Mouse (Mus musculus) lung, postnatal 10 days (tissue): ENCODE results near the gene Tmem219.
"Not testable (repeated sequence)": the region's sequence is repeated elsewhere in the genome, so short reads cannot be mapped to it uniquely, and the experiment has no call there.

Source experiments
- DNase-seq: peaks from one replicate; pipeline ENCODE4 v3.0.0; 2021

The Tmem219 gene

DNA sequence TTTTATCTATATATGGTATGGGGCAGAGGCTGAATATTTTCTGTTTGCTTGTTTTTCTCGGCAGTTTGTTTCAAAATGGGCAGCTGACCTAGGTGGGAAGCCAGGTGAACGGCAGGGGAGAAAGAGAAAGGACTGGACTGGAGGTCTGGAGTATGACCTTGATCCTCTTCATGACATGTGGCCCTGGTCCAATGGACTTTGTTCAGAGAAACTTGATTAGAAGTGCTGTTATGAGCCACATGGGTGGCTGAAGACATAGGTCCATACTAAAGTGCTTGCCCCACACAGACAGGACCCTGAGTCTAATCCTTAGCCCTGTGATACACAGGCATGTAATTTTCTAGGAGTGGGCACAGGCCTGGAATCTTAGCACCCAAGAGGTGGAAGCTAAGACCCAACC is 1.2 kb downstream of the Tmem219 start:
- DNase-seq, result no peak

GRCm38 (mm10) chr7:126919973-126920372 is 2.7 kb downstream of the Tmem219 start:
- no peak for DNase-seq

GRCm38 (mm10) chr7:126918356-126918755 is 4.4 kb downstream of the Tmem219 start:
- DNase-seq, result not testable (repeated sequence)

DNA sequence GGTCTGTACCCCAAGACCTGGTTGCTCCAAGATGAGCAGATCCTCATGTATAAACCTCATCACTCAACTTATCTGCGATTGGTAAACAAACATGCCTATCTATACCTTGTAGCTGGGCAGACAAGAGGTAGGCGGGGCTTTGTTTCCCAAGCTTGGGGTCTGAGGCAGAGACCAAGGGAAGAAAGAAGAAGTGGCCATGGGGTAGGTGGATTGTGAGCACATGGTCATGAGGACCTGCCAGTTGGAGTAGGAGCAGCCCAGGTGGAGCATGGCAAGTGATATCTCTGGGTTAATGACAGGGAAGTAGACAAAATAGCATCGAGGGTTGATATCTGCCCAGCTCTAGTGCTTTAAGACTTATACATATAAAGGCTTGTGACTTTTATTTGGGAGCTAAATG is 7.9 kb downstream of the Tmem219 start:
- no peak for DNase-seq

- DNase-seq, result no peak
Measured at GRCm38 (mm10) chr7:126905590-126905989, 17.1 kb downstream of the Tmem219 start.

DNA sequence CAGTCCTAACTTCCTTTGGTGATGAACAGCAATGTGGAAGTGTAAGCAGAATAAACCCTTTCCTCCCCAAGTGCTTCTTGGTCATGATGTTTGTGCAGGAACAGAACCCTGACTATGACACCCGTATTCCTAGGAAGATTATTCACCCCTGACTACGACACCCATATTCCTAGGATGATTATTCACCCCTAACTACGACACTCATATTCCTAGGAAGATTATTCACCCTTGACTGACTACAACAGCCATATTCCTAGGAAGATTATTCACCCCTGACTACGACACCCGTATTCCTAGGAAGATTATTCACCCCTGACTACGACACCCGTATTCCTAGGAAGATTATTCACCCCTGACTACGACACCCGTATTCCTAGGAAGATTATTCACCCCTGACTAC is 22.9 kb downstream of the Tmem219 start:
- DNase-seq, result not testable (repeated sequence)

GRCm38 (mm10) chr7:126898102-126898990 is 24.4 kb downstream of the Tmem219 start:
- DNase-seq, result peak; percentile 97

DNA sequence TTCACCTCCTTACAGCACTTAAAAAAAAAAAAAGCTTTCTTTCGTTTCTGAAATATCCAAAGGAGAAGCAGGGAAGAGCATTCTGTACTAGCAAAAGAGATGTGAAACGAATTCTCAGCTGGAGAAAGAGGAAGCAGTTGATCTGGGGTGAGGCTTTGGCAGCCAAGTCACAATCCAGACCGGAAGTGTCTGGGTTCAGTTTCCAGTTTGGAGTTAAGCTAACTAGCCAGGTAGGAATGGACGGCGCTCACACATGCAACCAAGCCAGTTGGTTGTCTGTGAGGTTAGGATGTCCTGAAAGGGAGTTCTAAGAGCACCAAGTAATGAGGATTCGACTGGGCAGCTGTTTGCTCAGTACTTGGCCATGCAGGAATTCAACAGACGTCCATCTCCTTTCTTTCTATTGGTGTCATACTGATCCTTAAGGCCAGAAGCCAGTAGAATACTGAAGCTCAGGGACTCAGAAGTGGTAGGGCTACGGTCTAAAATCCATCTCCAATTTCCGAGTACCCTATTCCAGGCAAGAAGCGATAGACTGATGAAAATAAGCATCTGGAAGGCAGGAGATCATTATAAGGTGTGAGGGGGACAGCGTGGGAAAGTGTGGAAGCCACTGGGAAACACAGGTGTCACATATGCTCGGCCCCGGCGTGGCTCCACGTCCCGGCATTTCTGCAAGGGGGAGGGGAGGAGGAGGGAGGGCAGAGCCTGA is 25.2 kb downstream of the Tmem219 start:
- DNase-seq, result peak; percentile 32

- no peak for DNase-seq
Measured at GRCm38 (mm10) chr7:126896912-126897311, 25.8 kb downstream of the Tmem219 start.

DNA sequence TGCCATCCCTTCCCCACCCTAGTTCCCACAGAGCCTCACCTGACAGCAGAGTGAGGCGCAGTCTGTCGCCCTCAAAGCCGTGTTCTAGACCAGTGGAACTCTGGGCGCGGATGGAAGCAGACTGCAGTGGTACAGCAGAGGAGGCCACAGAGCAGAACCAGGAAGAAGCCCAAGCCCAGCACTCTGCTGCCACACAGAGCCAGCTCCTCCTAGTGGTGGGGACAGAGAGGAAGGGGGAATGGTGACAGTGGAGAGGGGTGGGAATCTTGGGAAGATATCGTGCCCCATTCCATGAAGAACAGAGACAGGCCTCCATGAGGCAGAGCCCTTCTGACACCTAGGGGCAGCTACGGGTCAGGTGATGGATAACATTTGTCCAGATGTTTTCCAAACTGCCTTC is 33.9 kb downstream of the Tmem219 start:
- peak; percentile 53 for DNase-seq

GRCm38 (mm10) chr7:126887281-126887680 is 35.4 kb downstream of the Tmem219 start:
- DNase-seq, result no peak

- DNase-seq, result peak; percentile 99
Measured at GRCm38 (mm10) chr7:126884286-126885164, 38.2 kb downstream of the Tmem219 start, which contains the start of gene Taok2. Gene Taok2, minus strand, starts transcription at chr7:126884703.

GRCm38 (mm10) chr7:126883731-126884181 is 39.0 kb downstream of the Tmem219 start:
- peak; percentile 49 for DNase-seq

DNA sequence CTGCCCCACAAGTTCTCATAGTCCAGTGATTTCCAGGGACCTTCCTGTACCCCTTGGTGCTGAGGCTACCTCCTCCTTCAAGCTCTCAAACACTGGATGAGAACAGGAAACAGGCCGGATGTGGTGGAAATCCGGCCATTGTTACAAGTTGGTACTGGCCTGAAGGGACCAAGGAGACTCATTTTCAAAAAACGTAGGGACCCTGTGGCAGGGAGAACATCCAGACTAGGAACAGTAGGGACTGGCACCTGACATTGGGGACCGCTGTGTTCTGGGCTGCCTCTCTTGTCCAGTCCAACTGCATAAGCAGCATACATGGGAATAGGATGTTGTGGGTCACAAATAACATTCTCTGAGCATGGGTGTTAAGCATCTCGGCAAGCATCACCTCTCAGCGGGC is 41.7 kb downstream of the Tmem219 start:
- peak; percentile 67 for DNase-seq

- DNase-seq, result no peak
Measured at GRCm38 (mm10) chr7:126877239-126877638, 45.5 kb downstream of the Tmem219 start.

GRCm38 (mm10) chr7:126870520-126870891 is 52.2 kb downstream of the Tmem219 start:
- no peak for DNase-seq

DNA sequence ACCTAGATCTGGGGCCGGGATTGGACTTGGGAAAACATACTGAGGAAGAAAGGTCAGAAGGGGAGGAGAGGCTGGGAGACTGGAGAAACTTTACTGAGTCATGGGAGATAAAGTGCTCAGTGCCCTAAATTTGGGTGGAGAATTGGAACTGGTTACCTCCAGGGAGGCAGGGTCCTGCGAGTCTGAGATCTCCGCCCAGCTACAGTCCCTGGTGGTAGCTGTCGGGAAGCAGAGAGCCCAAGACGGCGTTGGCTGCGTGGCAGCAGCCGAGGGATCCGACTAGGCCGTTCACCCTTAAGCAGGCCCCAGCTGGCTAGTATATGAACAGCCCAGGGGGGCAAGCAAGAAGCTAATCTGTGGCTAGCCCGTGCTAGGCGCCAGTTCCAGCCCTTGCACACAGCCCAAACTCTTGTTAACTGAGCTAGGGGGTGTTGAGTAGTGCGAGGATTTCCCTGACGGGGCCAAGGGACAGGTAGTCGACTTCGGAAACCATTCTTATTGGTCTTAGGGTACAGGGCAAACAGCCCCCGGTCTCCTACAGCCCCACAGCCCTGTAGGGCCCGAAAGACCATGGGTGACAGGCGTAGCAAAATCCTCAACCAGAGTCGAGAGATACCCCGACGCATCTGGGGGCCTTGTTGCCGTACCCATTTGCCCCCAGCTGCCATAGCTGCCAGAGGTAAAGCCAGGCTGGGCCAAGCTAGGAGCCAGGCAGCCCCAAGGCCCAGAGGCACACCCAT is 52.8 kb downstream of the Tmem219 start:
- no peak for DNase-seq

GRCm38 (mm10) chr7:126868003-126868402 is 54.7 kb downstream of the Tmem219 start:
- no peak for DNase-seq

GRCm38 (mm10) chr7:126867534-126867933 is 55.2 kb downstream of the Tmem219 start:
- no peak for DNase-seq

GRCm38 (mm10) chr7:126863791-126864190 is 58.9 kb downstream of the Tmem219 start:
- DNase-seq, result no peak

DNA sequence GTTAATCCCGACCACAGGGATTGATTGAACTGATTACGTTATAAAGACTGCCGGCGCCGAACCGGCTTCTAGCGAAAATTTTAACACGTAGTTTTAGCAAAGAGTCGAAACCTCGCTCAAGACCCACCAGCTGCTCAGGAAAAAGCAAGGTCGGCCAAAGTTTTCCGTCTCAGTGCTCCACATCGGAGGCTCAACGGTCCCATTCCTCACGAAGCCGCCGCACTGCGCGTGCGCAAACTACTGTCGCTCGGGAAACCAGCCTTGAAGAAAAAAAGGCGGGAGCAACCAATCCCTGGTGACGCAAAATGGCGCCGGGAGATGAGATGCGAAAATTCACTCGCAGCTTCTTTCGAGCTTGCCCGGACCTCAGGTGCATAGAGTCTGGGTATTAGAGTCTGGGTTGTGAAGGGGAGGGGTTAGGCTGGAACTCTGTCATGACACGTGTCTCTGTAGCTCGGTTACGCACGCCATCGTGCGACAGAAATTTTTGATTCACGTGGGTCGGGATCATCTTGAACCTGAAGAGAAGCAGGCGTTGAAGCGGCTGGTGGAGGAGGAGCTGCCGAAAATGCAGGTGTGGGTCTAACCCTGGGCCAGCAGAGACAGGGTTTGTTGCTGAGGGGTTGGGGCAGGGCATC is 60.5 kb downstream of the Tmem219 start, which contains the start of gene Ino80e:
Ino80e (minus strand) TSS at position 231 of the 638 bp plus-strand sequence.
- DNase-seq, result peak; percentile 96
